Mouse (Mus musculus): ENCODE measurements around the gene Fpgs. TPM values are rescaled to one million over a fixed set of nuclear protein-coding genes. Genes with fewer than 3 reads are reported as not detected.

Fpgs gene
- total RNA-seq, 2 experiments from 2014 or later = 8.5 to 9.9 TPM

- DNase-seq (ENCODE audit: low spot score in 2 of 2) = no peak
Observed at GRCm38 (mm10) chr2:32700966-32701743, 2.8 kb downstream of the Fpgs start.

- no peak for DNase-seq (ENCODE audit: low spot score in 2 of 2)
Observed at GRCm38 (mm10) chr2:32699680-32700079, 4.3 kb downstream of the Fpgs start.

GRCm38 (mm10) chr2:32694691-32695090, 9.3 kb downstream of the Fpgs start:
- DNase-seq (ENCODE audit: low spot score in 2 of 2) = no peak

- DNase-seq (ENCODE audit: low spot score in 2 of 2) = peak; percentile 94 to 96
Observed at GRCm38 (mm10) chr2:32693823-32694411, 10.0 kb downstream of the Fpgs start.

- no peak for DNase-seq (ENCODE audit: low spot score in 2 of 2)
Observed at GRCm38 (mm10) chr2:32693282-32693681, 10.7 kb downstream of the Fpgs start.

- no peak for DNase-seq (ENCODE audit: low spot score in 2 of 2)
Observed at GRCm38 (mm10) chr2:32692496-32692895, 11.4 kb downstream of the Fpgs start.

- DNase-seq (ENCODE audit: low spot score in 2 of 2) = no peak
Observed at GRCm38 (mm10) chr2:32691041-32691440, 12.9 kb downstream of the Fpgs start.

GRCm38 (mm10) chr2:32689420-32689819, 14.5 kb downstream of the Fpgs start:
- DNase-seq (ENCODE audit: low spot score in 2 of 2) = peak; percentile 83 to 94

GRCm38 (mm10) chr2:32687562-32687961, 16.4 kb downstream of the Fpgs start:
- no peak for DNase-seq (ENCODE audit: low spot score in 2 of 2)

GRCm38 (mm10) chr2:32686640-32687039, 17.3 kb downstream of the Fpgs start:
- no peak for DNase-seq (ENCODE audit: low spot score in 2 of 2)

- DNase-seq (ENCODE audit: low spot score in 2 of 2) = no peak
Observed at GRCm38 (mm10) chr2:32685807-32686206, 18.1 kb downstream of the Fpgs start.

GRCm38 (mm10) chr2:32684681-32685428, 19.1 kb downstream of the Fpgs start:
- no peak for DNase-seq (ENCODE audit: low spot score in 2 of 2)

- no peak for DNase-seq (ENCODE audit: low spot score in 2 of 2)
Observed at GRCm38 (mm10) chr2:32683701-32684100, 20.2 kb downstream of the Fpgs start.

GRCm38 (mm10) chr2:32682721-32683417, 21.1 kb downstream of the Fpgs start:
- no peak for DNase-seq (ENCODE audit: low spot score in 2 of 2)

- DNase-seq (ENCODE audit: low spot score in 2 of 2) = no peak
Observed at GRCm38 (mm10) chr2:32681754-32682153, 22.2 kb downstream of the Fpgs start.

GRCm38 (mm10) chr2:32680961-32681650, 22.8 kb downstream of the Fpgs start:
- DNase-seq (ENCODE audit: low spot score in 2 of 2) = no peak

- DNase-seq (ENCODE audit: low spot score in 2 of 2) = no peak
Observed at GRCm38 (mm10) chr2:32680051-32680451, 23.9 kb downstream of the Fpgs start.

GRCm38 (mm10) chr2:32677683-32678082, 26.3 kb downstream of the Fpgs start:
- DNase-seq (ENCODE audit: low spot score in 2 of 2) = no peak

GRCm38 (mm10) chr2:32676821-32677220, 27.1 kb downstream of the Fpgs start:
- no peak for DNase-seq (ENCODE audit: low spot score in 2 of 2)

GRCm38 (mm10) chr2:32673176-32673917, 30.6 kb downstream of the Fpgs start:
- DNase-seq (ENCODE audit: low spot score in 2 of 2) = no peak
